Mouse (Mus musculus) cerebellum, adult 18-20 months (tissue): ENCODE results near the gene Tnnt3.

Experiments
- DNase-seq, 2 experiments: peaks; one replicate each; pipeline ENCODE4 v3.0.0; 2021

Tnnt3 gene

DNA sequence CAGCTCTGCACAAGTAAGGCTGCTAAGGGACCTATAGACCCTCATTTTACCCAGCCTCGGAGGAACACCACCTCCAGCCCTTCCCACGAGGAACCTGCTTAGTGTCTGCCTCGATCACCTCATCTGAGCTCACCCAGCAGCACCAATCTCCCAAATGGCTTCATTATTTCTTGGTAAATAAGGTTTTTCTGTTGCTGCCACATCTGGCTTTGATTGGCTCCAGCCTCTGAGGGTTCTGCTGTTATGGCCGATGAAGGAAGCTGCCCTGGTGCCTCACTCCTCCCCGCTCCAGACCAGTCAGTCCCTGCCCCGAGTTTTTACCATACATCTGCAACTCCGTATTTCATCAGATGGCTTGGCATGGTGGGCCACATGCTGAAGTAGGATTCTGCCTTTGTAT lies 47.3 kb downstream of the Tnnt3 start:
- no peak for DNase-seq

GRCm38 (mm10) chr7:142547874-142548273 lies 49.2 kb downstream of the Tnnt3 start:
- no peak for DNase-seq

DNA sequence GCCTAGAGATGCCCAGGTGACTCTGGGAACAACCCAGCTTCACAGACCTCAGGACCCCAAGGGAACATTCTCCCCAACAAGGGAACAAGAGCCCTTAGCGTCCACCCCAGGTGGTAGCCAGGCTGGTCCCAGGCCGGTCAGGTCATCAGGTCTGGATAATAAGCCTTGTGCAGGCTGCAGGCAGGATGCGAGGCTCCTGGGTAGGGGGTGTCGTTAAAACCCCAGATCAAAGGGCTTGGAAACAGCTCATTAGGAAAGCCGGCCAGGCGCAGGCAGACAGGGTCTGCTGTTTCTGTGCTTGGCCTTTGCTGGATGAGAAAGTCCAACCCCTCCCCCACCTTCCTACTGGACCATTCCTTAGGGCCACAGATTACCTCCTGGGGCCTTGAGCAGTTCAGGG lies 50.1 kb downstream of the Tnnt3 start:
- DNase-seq: no peak

GRCm38 (mm10) chr7:142549941-142550763 lies 51.5 kb downstream of the Tnnt3 start:
- DNase-seq: peak; percentile 84 to 86

- no peak for DNase-seq
Measured at GRCm38 (mm10) chr7:142550935-142551373, 52.3 kb downstream of the Tnnt3 start.

DNA sequence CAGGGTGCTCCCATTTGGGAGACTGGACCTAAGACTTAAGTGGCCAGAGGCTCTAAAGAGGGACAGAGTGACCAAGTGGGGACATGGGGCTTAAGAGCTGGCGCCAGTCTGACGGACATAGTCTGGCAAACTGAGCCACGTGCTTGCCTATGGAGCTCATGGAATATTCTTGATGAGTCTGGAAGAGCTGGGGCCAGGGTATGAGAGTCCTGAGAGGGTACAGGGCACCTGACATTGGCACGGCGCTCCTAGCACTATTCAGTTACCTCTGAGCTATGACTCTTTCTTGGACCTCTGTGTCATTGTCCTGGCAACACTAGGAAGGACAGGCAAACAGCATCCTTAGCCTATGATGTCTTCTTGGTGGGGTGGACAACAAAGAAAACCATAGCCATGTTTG lies 53.1 kb downstream of the Tnnt3 start:
- DNase-seq: no peak

DNA sequence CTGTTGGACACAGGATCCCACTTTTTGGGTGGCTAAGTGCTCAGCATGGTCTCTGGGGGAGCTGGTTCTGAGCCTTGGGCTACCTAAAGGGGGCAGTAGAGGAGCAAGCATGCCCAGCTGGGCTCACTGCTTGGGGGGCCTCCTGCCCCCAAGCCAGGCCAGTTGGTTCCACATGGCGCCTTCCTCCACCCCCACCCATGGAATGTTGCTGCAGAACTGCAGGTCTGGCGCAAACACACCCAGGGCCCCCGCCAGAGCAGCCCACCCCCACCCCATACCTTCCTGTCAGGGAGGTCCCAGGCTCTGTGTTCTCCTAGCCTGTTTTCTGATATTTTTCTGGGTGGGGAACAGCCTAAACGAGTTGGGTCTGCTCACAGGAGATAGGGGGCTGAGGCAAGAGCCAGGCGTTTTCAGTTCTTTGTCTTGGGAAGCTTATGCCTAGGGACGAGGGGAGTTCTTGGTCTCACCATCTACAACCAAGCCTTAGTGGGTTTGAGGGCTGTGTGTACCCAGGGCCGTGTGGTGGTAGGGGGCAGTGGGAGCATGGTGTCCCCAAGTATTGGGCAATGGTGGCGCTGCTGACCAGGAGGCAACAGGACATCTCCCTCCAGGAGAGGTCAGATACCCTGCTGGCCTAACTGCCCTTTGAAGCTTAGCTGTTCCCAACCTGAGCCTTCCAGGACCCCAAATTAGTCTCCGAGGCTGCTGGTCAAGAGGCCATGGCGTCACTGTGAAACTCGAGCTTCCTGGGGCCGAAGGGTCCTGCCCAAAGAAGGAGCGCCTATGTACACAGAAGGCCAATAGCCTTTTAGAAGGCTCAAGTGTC lies 54.2 kb downstream of the Tnnt3 start:
- no peak for DNase-seq

DNA sequence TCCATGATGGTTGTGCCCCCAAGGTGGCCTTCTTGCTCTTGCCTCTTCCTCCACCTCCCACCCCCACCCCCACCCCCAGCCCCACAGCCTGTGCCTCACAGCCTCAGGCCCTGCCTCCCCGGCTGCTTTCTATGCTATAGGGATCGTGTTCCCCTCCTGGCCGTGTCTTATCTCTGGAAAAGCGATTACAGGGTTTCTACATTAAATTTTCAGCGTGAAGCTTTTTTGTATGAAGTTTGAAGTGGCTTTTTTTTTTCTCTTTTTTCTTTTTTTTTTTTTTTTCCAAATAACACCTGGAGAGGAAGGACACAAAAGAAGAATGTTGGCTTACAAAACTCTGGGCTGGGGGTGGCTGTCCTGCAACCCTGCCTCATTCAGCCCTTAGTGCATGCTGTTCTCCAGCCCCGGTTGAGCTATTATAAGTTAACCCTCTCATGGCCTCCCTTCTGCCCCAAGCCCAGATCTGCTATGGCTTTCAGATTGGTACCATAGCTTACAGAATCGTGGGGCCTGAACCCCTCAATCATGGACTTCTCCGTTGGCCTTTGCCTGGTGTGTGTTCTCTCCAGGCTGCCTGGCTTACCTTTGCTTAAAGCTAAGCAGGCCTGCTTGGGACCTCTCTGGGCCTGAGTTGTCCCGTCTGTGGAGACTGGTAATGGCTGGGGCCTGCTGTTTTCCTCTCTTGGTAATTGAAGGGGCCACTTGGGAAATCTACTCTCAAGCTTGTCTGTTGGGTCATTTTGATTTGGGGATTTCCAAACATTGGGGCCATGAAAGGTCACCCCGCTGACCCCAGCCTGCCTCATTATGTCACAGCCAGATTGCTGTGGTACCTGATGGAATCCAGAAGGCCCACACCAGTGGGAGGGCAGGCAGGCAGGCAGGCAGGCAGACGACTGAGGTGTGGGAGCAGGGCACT lies 55.0 kb downstream of the Tnnt3 start:
- no peak for DNase-seq

- no peak for DNase-seq
Measured at GRCm38 (mm10) chr7:142554625-142555024, 56.0 kb downstream of the Tnnt3 start.

GRCm38 (mm10) chr7:142555366-142556088 lies 56.9 kb downstream of the Tnnt3 start:
- no peak for DNase-seq

DNA sequence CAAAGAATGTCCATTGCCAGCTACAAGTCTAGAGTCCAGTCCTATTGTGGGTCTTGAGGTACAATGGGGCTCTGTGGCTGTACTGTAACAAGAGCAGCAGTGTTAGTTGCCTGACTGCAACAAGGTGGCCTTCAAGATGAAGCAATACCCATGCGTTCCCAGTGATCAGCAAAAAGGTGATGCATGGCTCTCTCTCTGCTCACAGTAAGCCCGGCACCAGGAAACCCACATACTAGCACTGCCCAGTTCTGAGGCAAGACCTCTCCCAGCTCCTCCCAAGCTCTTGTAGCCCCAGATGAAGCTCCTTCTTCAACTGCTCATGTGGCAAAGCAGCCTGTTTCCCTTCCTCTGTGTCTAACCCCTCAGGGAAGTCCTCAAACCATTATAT lies 57.4 kb downstream of the Tnnt3 start:
- no peak for DNase-seq

GRCm38 (mm10) chr7:142557696-142558095 lies 59.1 kb downstream of the Tnnt3 start:
- DNase-seq: no peak

DNA sequence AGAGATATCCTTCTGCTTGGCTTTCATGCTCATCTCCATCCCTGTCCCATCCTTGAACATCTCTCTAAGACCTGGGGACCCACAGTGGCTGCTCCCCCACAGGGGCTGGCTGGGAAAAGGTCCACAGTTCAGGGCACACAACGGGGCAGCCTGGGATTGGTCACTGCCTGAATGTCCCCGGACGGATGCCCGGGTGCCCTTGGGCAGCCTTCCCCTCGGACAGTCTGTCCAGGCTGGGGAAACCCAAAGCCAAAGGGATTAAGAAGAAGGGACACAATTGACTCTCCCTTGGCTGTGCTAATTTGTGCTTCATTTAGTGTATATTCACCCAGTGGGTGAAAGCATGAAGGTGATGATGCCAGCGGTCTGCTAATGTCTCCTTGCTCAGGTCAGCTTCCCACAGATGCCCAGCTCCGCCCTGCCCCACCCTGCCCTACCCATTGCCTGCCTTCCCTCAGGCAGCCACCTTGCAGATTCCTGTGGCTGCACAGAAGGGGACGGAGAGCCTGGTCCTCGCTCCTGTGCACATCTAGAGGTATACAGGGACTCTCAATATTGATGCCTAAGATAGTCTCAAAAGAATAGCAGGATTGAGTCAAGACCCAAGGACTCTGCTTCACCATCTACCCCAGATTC lies 60.0 kb downstream of the Tnnt3 start:
- DNase-seq: no peak

GRCm38 (mm10) chr7:142559651-142560175 lies 61.1 kb downstream of the Tnnt3 start:
- DNase-seq: no peak

DNA sequence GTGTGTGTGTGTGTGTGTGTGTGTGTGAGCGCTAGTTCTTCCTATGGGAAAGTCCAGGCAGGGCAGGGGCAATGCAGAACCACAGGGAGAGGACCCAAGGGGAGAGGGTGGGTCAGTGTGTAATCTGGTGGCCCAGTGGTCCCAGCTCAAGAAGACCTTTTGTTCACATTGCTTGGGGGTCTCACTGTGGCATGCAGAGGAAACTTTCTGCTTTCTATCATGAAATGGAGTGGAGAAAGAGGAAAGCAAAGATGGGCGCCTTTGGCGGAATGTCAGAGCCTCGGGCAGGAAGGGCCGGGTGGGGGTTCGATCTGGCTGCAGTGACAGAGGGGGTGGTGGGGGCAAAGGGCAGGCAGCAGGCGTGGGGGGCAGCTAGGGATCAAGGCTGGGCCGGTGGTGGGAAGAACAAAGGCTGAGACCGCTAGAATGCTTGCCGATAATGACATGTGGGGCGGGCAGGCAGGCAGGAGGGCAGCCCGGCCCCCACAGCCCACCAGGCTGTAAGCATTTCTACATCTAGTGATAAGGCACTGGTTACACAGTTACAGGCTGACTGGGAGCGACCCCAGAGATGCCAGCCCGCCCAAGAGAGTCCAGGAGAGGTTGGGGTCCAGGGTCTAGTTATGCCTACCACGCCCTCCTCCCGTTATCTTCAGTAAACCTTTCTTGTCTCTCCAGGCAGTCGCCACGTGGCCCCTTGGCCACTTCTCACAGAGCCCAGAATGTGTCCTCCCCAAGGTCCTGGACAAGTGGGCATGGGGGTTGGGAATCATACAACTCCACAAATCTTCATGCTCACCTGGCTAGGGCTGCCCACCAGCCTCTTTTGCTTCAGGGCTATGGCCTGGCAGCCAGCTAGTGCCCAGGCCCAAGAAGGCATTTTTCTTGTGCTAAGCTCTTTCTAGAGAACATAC lies 62.6 kb downstream of the Tnnt3 start:
- DNase-seq: no peak

- DNase-seq: peak; percentile 91 to 94
Measured at GRCm38 (mm10) chr7:142561856-142562404, 63.3 kb downstream of the Tnnt3 start.

GRCm38 (mm10) chr7:142563168-142563567 lies 64.5 kb downstream of the Tnnt3 start:
- DNase-seq: peak; percentile 41 to 54

GRCm38 (mm10) chr7:142564955-142565643 lies 66.5 kb downstream of the Tnnt3 start:
- no peak for DNase-seq
